Mouse (Mus musculus): Measurements from ENCODE around the gene Elfn1. TPM values are rescaled to one million over a fixed set of nuclear protein-coding genes. Genes with fewer than 3 reads are reported as not detected.

Elfn1 gene
- polyA plus RNA-seq, 1 experiment from 2014 or later, result 0.24 TPM

GRCm38 (mm10) chr5:139894025-139894508 is 13.7 kb upstream of the Elfn1 start:
- no peaks in the 10 kb centered on the region for H3K36me3 ChIP-seq
- no peak overlapping the region for H3K4me2 ChIP-seq
- H3K9me3 ChIP-seq, result no peaks in the 10 kb centered on the region
- no peak overlapping the region for H3K27ac ChIP-seq
- no peaks in the 10 kb centered on the region for H3K27me3 ChIP-seq (replicated peaks)
- peaks cover 12% of the 10 kb centered on the region; the same call in 1 of the 2 replicates for H3K4me1 ChIP-seq
- H3K9ac ChIP-seq, result no peak overlapping the region
- 0 out of 2 replicates have a peak, but pooled peaks have one; percentile 38 for ATAC-seq (ENCODE audit: insufficient read depth, low FRiP score, low read depth)
- WGBS, result 62% methylated on average over 12 of the region's 12 CpGs
- H3K4me3 ChIP-seq (replicated peaks), result no peak overlapping the region

DNA sequence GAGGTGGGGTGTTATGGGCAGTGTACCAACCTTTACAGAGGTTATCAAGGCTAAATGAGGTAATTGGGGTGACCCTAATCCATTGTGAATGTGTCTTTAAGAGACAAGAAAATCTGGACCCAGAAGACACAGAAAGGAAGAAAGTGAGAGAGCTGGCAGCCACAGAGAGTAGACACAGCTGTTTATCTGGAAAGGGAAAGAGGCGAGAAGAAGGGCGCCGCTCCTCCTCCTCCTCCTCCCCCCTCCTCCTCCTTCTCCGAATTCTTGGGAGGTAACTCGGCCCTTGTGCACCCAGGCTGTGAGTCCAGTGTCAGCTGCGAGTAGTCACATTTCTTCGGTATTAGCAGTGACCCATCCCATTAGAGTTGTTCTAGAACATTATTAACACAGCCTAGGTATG is 8.7 kb upstream of the Elfn1 start:
- no peak overlapping the region for H3K27ac ChIP-seq
- H3K9ac ChIP-seq, result no peak overlapping the region
- no peaks in the 10 kb centered on the region for H3K36me3 ChIP-seq
- 16% methylated on average over 7 of the region's 7 CpGs for WGBS
- no peak overlapping the region for H3K4me2 ChIP-seq
- H3K4me3 ChIP-seq (replicated peaks), result no peak overlapping the region
- H3K4me1 ChIP-seq, result 0 out of 2 replicates have a peak, but pooled peaks cover 3% of the 10 kb centered on the region
- no peak for ATAC-seq (ENCODE audit: insufficient read depth, low FRiP score, low read depth)
- no peaks in the 10 kb centered on the region for H3K9me3 ChIP-seq
- H3K27me3 ChIP-seq (replicated peaks), result no peaks in the 10 kb centered on the region

DNA sequence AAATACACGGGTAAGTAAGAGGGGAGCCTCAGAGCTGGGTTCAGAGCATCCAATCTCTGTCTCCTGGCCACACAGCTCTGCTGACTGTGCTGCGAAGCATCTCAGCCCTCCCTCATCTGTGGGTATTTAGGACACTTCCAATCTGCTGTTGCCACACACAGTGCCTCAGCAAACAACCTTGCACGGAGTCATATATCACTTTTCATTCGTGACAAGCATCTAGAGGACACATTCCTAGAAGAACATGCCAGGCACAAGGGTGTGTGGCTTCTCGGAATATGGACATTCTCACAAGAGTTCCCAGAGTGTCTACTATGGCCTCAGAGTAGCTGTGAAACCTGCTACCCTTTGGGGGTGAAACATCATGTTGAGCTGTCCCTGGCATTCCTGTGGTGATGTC is 2.6 kb upstream of the Elfn1 start:
- Histone ChIP-seq H3K4me1 (peaks cover 22% of the 10 kb centered on the region), H3K36me3 (no peaks in the 10 kb centered on the region), H3K27me3 (replicated peaks) (peaks cover 55% of the 10 kb centered on the region), H3K4me3 (replicated peaks) (no peak overlapping the region), H3K9ac (no peak overlapping the region), H3K27ac (no peak overlapping the region), H3K4me2 (no peak overlapping the region), H3K9me3 (no peaks in the 10 kb centered on the region)
- ATAC-seq (ENCODE audit: insufficient read depth, low FRiP score, low read depth), result no peak
- 70% methylated on average over 5 of the region's 5 CpGs for WGBS

DNA sequence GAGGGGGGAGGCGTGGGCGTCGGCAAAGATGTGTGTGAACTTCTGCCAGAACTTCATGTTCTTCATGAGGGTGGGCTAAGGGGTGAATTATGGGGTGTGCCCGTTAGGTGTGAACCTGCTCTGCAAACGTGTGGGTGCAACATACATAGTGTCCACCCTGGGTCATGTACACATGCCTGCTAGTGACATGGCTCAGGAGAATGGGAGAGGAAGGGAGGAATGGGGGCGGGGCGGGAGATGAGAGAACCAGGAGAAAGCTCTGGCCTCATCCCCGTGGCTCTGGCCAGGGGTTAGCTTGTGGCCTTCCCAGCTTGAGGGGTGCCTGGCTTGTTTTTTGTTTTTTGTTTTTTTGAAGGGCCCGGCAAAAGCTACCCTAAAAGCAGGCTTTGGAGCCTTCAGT is 1.2 kb upstream of the Elfn1 start:
- H3K27ac ChIP-seq, result no peak overlapping the region
- 33% methylated on average over 9 of the region's 9 CpGs for WGBS
- ATAC-seq (ENCODE audit: insufficient read depth, low FRiP score, low read depth), result no peak

DNA sequence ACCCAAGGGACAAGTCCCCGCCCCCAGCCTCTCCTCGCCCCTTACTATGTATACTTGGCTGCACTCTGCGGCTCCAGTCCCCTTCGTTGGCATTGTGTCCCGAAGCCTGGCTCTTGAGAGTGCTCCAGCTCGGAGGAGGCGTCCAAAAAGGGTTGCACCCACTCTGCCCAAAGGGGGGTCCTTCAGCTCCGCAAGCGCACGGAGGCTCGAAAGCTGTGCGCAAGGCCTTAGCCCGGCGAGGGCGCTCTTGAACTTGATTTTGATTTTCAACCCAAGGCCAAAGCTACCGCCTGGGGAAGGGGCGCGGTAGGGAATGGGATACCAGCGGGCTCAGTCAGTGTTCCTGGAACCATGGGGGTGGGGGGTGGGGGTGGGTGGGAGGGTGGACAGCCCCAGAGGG is 502 bp upstream of the Elfn1 start:
- no peaks in the 10 kb centered on the region for H3K36me3 ChIP-seq
- H3K4me1 ChIP-seq, result peaks cover 34% of the 10 kb centered on the region
- ATAC-seq (ENCODE audit: insufficient read depth, low FRiP score, low read depth), result no peak
- H3K9me3 ChIP-seq, result no peaks in the 10 kb centered on the region
- H3K4me3 ChIP-seq (replicated peaks), result peak overlapping the region; percentile 58
- no peak overlapping the region for H3K9ac ChIP-seq
- peaks cover 77% of the 10 kb centered on the region for H3K27me3 ChIP-seq (replicated peaks)
- WGBS, result 2% methylated on average over 18 of the region's 19 CpGs
- peak overlapping the region; percentile 100 for H3K4me2 ChIP-seq
- no peak overlapping the region for H3K27ac ChIP-seq

More for the DNA sequence above, 1.2 kb upstream of the Elfn1 start:
- no peak overlapping the region for H3K9ac ChIP-seq
- H3K27me3 ChIP-seq (replicated peaks), result peaks cover 69% of the 10 kb centered on the region
- H3K4me2 ChIP-seq, result no peak overlapping the region
- no peak overlapping the region for H3K4me3 ChIP-seq (replicated peaks)
- H3K9me3 ChIP-seq, result no peaks in the 10 kb centered on the region
- peaks cover 27% of the 10 kb centered on the region for H3K4me1 ChIP-seq
- no peaks in the 10 kb centered on the region for H3K36me3 ChIP-seq

DNA sequence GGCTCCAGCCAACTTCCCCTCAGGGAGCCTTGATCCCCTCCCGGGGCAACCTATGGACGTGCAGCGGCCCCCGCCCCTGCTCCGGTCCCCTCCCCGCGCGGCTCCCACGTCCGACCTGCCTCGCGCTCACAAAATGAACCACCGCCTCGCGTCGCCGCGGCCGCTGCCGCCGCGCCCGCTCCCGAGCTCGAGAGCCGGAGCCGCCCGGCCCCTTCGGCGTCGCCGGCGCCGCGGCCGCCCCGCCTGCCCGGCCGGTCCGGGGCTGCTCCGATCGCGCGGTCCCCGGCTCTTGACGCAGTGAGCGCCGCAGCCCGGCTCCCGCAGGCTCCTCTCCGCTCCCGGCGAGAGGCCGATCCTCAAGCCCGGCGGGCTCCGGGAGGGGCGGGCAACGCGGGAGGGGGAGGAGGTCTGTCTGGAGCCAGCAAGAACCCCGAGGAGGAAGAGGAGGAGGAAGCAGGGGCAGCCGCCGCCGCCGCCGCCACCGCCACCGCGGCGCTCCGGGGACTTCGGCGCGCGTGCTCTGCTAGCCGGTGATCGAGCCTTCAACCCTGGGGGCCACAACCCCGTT is 584 bp downstream of the Elfn1 start:
- Histone ChIP-seq H3K27me3 (replicated peaks) (peaks cover 87% of the 10 kb centered on the region), H3K27ac (no peak overlapping the region), H3K4me1 (peaks cover 45% of the 10 kb centered on the region), H3K9ac (peak overlapping the region; percentile 39), H3K9me3 (no peaks in the 10 kb centered on the region), H3K36me3 (no peaks in the 10 kb centered on the region), H3K4me3 (replicated peaks) (peak overlapping the region; percentile 58), H3K4me2 (peak overlapping the region; percentile 100)
- peak; percentile 53; the same call in 1 of the 2 replicates for ATAC-seq (ENCODE audit: insufficient read depth, low FRiP score, low read depth)
- WGBS, result under 1% methylated on average over 67 of the region's 78 CpGs

GRCm38 (mm10) chr5:139908811-139909627 is 1.3 kb downstream of the Elfn1 start:
- H3K27me3 ChIP-seq (replicated peaks), result peaks cover 94% of the 10 kb centered on the region
- WGBS, result 1% methylated on average over 47 of the region's 50 CpGs

GRCm38 (mm10) chr5:139909710-139910550 is 2.2 kb downstream of the Elfn1 start:
- Histone ChIP-seq H3K4me3 (replicated peaks) (peak overlapping the region; percentile 58), H3K4me1 (peaks cover 46% of the 10 kb centered on the region), H3K27me3 (replicated peaks) (peaks cover 99% of the 10 kb centered on the region), H3K9me3 (no peaks in the 10 kb centered on the region), H3K4me2 (peak overlapping the region; percentile 100), H3K9ac (no peak overlapping the region), H3K36me3 (no peaks in the 10 kb centered on the region), H3K27ac (no peak overlapping the region)
- no peak for ATAC-seq (ENCODE audit: insufficient read depth, low FRiP score, low read depth)
- WGBS, result 2% methylated on average over 29 of the region's 29 CpGs

More at GRCm38 (mm10) chr5:139908811-139909627, 1.3 kb downstream of the Elfn1 start:
- no peaks in the 10 kb centered on the region for H3K9me3 ChIP-seq
- H3K4me2 ChIP-seq, result peak overlapping the region; percentile 100
- H3K4me1 ChIP-seq, result peaks cover 46% of the 10 kb centered on the region
- H3K4me3 ChIP-seq (replicated peaks), result peak overlapping the region; percentile 58
- peak overlapping the region; percentile 39 for H3K9ac ChIP-seq
- no peak overlapping the region for H3K27ac ChIP-seq
- H3K36me3 ChIP-seq, result no peaks in the 10 kb centered on the region
- peak; percentile 23; the same call in 1 of the 2 replicates for ATAC-seq (ENCODE audit: insufficient read depth, low FRiP score, low read depth)

DNA sequence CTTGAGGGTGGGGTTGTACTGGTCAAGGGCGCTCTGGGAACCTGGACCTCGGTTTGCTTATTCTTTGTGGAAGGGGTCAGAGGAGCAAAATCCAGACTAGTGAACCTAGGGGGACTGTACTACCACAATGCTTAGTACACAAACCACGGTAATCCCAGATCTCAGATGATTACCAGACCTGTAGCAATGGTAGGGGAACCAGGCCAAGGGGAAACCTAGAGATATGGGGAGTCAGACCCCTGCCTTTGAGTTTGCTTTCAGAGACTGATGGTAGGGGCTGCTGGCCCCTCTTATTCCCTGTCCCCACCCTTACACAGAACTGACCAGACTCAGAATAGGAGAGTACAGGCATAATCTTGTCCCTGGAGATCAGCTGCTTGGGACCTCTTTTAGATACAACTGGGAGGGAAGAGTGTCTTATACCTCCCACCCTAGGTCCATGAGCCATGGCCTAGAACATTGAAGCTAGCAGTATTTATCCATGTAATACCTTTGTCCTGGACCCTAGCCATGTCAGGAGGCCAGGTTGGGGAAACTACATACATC is 3.1 kb downstream of the Elfn1 start:
- WGBS, result 24% methylated on average over 3 of the region's 3 CpGs
- Histone ChIP-seq H3K36me3 (no peaks in the 10 kb centered on the region), H3K4me3 (replicated peaks) (no peak overlapping the region), H3K27me3 (replicated peaks) (peaks cover 98% of the 10 kb centered on the region), H3K4me1 (peaks cover 46% of the 10 kb centered on the region), H3K9ac (no peak overlapping the region), H3K4me2 (no peak overlapping the region), H3K27ac (no peak overlapping the region), H3K9me3 (no peaks in the 10 kb centered on the region)
- ATAC-seq (ENCODE audit: insufficient read depth, low FRiP score, low read depth), result no peak

- Histone ChIP-seq H3K4me2 (peak overlapping the region; percentile 92), H3K36me3 (no peaks in the 10 kb centered on the region), H3K27ac (no peak overlapping the region), H3K9me3 (no peaks in the 10 kb centered on the region), H3K4me3 (replicated peaks) (peak overlapping the region; percentile 41), H3K27me3 (replicated peaks) (peaks cover 95% of the 10 kb centered on the region), H3K9ac (no peak overlapping the region), H3K4me1 (peaks cover 46% of the 10 kb centered on the region)
- no peak for ATAC-seq (ENCODE audit: insufficient read depth, low FRiP score, low read depth)
- 4% methylated on average over 19 of the region's 19 CpGs for WGBS
These were observed 3.8 kb downstream of the Elfn1 start for GRCm38 (mm10) chr5:139911506-139911905.

GRCm38 (mm10) chr5:139912121-139912771 is 4.5 kb downstream of the Elfn1 start:
- Histone ChIP-seq H3K9ac (no peak overlapping the region), H3K9me3 (no peaks in the 10 kb centered on the region), H3K4me2 (peak overlapping the region; percentile 92), H3K4me1 (peaks cover 46% of the 10 kb centered on the region), H3K4me3 (replicated peaks) (peak overlapping the region; percentile 41), H3K27ac (no peak overlapping the region), H3K36me3 (no peaks in the 10 kb centered on the region), H3K27me3 (replicated peaks) (peaks cover 91% of the 10 kb centered on the region)
- WGBS, result under 1% methylated on average over 19 of the region's 64 CpGs
- ATAC-seq (ENCODE audit: insufficient read depth, low FRiP score, low read depth), result no peak
